Mouse (Mus musculus) G1E-ER4 (cell line): ENCODE measurements around the gene Gys2. TPM values are rescaled to one million over a fixed set of nuclear protein-coding genes. Genes with fewer than 3 reads are reported as not detected.

Experiments
- GATA1 ChIP-seq: IDR thresholded peaks from one replicate; pipeline ENCODE4 v1.8.0; 2012; ENCODE audit warnings: low read length, inconsistent platforms
- polyA plus RNA-seq: library from polyadenylated mRNA; stranded (reverse); fragments of >175 nt; gene quantifications from 2 replicates; pipeline ENCODE4 v1.2.3, GENCODE M21; 2012

Gys2 gene
- polyA plus RNA-seq, 1 experiment: not detected

DNA sequence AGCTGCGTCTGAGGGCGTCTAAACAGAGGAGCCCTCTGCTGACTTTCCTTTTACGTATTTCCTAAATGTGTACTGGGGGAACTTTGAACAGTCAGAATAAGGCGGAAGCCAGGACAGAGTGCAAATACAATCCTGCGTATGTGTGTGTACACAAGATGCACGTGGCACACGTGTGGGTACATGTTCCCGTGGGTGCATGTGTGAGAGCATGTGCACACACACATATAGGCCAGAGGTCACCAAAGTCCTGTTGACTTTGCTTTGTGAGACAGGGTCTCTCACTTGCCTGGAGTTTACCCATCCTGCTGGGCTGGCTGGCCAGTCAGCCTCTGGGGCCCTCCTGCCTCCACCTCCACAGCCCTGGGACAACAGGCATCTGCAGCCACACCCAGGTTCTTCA, 1.8 kb downstream of the Gys2 start:
- TF ChIP-seq GATA1: no peak

DNA sequence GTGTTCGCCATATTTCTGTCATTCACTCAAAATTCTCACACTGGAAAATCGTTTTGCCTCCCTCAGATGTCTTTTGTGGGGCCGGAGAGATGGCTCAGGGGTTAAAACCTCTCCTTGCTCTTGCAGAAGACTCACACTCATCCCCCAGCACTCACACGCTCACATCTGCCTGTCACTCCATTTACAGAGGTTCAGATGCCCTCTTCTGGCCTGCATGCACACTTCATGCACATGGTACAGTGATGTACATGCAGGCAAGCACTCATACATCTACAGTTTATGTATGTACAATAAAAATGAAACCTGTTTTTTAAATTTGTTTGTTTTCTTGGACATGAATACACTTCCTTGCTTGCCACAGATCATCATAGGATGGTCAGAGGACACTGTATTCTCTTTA, 3.3 kb downstream of the Gys2 start:
- TF ChIP-seq GATA1: no peak

DNA sequence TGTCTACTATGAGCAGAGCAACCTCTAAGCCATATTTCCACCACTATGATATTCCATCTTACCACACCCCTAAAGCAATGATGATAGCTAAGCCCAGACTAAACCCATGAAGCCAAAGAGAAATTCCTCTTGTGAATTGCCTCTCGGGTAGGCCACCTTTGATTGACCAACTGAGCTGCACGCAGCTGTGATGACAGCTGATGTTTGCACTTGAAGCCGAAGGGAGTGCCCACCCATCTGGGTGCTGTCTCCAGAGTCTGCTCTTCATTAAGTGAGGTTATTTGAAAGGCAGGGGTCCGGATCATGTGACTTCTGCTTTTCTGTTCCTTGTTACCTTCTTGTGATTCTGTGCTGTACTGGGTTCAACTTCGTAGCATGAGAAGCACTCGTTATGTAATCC, 10.7 kb downstream of the Gys2 start:
- no peak for TF ChIP-seq GATA1

DNA sequence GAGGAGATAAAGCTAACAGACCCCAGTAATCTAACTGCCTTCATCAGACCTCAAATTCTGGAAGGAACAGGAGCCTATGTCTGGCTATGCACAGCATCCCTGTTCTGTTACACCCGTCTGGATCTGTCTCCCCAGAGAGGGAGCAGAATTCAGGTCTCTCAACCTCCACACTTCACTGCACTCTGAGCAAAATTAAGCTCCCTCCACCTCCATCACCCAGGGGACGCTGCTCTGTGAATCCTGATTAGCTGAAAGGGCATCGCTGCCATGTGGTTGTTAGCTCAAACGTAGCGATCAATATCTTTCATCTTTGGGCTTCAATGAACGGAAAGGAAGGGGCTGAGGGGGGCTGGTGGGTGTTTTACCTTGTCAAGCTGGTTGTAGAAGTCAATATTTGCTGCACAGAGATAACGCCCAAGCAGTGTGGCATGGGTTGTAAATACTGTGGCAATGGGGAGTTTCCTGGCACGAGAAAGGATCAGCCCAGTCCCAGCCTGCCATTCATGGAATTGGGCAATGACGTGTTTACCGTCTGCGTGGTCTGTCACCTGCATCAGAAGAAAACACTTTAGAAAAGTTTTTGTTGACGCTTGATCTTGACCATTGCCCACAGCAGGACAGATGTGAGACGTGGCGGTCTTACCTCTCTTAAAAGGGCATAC, 13.8 kb downstream of the Gys2 start:
- no peak for TF ChIP-seq GATA1

DNA sequence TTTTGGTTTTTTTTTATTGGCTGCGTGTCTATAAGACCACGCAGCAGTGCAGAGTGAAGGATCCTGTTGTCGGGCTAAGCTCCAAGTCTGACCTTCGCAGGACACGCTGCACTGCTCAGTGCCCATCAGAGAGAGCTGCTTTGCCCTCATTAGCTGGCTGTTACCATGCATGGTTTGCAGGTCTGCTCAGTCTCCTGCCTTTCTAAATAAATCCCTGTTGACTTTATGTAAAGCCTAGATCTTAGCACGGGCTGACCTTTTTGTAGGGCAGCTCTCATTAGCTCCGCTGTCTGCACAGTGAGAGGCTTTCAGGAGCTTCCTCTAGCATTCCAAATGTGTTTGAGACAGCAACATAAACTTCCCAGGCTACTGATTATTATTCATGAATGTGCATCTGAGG, 14.9 kb downstream of the Gys2 start:
- no peak for TF ChIP-seq GATA1

DNA sequence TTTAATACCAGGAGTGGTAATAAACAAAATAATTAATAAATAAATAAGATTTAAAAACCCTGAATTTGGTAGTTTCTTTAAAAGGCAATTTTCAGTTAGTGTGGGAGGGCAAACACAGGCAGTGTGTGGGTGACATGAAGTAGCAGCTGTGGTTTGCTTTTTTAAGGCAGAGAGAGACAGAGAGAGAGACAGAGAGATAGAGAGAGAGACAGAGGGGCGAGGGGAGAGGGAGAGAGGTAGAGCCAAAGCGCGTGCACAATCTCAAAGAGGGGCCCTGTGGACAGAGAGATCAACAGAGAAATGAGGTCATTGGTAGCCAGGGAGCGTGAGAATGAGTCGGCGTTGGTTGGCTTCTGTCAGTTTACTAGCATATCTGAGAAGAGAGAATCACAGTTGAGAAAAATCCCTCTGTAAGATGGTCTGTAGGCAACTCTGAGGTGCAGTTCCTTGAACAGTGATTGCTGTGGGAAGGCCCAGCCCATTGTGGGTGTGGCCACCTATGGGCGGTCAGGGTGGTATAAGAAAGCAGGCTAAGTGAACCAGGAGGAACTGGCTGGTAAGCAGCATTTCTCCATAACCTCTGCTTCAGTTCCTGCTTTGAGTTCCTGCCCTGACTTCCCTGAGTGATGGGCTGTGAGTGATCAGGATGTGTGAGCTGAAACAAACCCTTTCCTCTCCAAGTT, 17.5 kb downstream of the Gys2 start:
- TF ChIP-seq GATA1: no peak

DNA sequence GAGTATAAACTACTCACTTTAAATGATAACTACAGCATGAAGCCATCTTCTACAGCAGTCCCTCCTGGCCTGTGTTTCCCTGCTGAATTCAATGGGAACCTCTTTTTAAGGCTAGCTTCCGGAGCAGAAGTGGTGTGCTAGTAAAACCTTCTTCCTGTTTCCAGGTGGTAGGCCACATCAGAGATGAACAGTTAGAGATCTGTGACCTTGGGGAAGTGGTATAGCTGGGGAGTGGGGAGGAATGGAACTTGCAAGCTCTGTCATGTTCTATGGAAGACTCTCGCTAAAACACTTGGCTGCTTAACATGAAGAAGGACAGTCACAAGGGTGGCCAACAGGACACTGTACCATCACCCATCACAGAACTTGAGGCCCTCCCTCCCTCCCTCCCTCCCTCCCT, 19.6 kb downstream of the Gys2 start:
- TF ChIP-seq GATA1: no peak

DNA sequence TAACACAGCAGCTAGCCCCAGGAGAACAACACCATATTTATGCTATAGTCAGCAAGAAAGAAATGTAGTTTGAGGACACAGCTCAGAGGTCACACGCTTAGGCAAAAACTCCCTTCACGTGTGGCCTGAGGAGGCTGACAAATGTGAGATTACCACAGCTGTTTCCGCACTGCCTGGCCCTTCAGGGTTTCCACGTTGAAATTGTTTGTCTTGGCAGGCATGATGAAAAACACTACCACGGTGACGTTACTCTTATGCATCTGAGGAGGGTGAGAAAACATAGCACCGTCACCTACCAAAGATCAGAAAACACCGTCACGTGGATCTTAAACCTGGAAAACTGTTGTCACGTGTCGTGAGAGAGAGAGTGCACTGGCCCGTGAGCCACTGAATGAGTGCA, 21.5 kb downstream of the Gys2 start:
- no peak for TF ChIP-seq GATA1

DNA sequence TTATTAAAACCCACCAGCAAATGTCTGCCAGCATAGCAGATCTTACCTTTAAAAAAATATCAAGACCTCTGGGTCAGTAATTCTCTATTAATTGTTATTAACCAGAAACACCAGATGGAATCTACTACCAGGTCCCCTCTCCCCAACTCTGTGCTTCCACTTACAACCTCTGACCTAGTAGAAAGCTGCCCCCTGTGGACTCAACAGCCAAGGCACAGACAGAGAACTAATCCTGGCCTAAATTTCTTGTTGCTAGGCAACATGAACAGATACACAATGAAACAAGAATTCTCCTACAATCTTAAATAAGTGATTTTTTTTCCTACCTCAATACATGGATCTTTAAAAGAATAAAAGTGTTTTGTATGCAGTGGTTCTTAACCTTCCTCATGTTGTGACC, 43.8 kb downstream of the Gys2 start:
- no peak for TF ChIP-seq GATA1

DNA sequence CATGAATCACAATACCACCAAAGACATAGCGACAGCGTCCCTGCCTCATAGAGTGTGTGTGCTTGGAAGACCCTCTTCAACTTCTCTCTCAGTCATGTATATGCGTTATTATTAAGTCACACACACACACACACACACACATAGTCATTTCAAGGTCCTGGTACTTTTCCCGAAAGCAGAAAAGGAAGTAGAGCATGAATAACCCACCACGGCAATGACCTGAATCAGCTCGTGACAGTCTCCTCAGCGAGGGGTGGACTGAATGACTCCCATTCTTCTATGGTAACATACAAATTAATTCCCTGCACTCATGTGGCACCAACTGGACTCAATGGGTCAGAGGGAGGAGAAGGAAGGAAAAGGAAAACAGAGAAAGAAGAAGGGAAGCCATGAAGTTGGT, 47.9 kb downstream of the Gys2 start:
- no peak for TF ChIP-seq GATA1

DNA sequence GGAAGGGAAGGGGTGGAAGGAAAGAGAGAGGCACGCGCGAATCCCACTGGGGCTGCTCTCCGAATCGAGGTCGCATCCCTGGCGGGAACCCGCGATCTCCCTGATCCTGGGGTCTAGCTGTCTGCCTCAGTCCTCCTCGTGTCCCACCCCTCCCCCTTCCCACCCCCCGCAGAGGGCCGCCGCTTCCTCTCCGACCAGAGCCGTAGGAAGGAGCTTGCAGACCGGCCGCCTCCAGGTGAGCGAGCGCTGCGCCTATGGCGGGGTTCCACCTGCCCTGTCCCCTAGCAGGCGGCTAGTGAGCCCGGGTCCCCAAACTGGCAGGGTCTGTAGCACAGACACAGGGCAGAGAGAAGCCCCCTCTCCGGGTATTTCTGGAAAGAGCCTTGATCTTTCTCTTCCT, 58.3 kb downstream of the Gys2 start:
- no peak for TF ChIP-seq GATA1

DNA sequence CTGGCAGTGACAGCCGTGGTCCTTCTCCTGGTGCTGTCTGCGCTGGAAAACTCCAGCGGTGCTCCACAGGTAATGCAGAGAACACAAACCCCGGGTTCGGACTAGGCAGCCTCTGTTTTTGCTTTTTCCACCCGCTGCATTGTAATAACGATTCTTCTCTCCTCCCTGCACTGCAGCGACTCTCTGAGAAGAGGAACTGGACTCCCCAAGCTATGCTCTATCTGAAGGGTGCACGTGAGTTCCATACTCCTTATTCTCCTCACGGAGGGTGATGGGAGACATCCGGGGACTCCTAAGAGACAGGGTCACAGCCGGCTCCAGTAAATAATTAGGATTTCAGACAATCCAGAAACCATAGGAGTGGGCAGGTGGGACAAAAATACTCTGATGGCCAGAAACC, 59.1 kb downstream of the Gys2 start:
- no peak for TF ChIP-seq GATA1

DNA sequence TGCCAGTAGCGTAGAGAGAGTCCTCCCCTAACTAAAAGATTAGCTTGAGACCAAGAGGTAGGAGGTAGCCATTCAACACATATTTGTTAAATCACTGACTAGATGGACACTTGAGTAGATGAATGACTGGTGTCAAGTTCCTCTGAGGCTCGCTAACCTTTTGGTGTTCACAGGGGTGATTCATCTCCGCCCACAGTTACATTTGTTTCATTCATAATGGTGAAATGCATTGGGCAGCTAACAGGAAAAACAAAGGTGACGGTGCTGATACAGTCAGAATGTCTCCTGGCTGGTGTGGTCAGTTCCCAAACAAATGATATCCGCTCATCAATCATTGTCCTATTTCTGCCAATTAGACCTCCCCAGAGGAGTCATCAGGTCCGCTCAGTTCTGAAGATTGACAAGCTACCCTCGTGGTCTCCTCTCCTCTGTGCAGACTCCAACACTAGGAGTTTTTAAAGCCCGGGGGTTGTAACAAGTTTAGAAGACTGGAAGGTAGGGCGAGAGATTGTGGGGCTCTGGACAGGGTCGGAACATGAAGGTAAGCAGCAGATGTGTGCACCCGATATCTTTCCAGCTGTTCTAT, 59.9 kb downstream of the Gys2 start, which contains the start of gene Spx:
TSS of gene Spx (plus strand) at position 536 of the 586 bp plus-strand sequence.
- TF ChIP-seq GATA1: no peak

DNA sequence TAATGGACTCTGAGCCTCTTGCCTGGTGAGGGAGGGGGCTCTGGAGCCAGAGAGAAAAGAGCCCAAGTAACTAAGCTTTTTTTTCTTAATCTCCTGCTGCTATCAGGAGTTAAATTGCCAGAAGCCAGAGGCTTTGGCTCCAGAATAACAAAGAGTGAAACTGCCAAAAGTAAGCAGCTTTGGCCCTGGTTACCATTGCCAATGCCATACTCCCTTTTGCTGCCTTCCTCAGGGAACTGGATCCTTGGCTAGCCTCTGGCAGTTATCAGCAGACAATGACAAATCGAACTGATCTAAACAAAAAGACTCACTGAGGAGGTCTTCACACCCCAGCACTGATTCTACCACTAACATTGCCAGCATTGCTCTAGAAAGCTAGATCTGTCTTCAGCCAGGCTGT, 61.8 kb downstream of the Gys2 start:
- no peak for TF ChIP-seq GATA1

DNA sequence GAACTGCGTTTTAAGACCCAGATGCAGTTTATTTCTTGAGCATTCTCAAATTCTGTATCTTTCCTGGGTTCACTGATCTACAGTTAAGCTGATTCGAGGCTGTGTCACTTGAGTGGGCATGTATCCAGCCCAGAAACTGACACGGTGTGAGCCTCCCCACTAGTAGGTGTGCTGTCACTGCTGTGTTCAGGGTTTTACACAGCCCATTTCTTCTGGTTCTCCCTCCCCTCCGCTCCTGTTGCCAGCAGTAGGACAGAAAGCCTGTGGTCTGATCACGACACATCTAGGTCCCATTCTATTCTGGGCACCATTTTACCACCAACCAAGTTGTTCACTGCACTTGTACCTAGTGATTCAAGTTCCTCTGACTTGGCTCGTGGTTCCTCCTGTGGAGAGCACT, 77.2 kb downstream of the Gys2 start:
- no peak for TF ChIP-seq GATA1

DNA sequence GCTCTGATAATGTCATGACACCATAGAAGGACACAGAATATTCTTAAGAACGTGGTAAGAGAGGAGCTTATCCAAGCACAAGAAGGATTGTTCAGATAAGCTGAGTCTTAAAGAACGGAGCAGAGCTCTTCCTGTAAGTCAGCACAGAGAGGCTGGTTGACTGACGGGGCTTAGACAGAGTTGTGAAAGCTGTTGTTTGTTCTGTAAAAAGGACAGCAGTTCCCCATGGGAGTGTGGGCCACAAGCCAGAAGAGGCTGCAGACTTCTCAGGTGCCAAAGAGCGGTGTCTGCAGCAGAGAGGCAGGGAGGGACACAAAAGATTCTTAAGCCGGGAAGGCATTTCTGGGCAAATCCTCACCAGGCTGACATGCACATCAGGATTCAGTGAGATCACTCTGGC, 78.2 kb downstream of the Gys2 start:
- TF ChIP-seq GATA1: no peak

DNA sequence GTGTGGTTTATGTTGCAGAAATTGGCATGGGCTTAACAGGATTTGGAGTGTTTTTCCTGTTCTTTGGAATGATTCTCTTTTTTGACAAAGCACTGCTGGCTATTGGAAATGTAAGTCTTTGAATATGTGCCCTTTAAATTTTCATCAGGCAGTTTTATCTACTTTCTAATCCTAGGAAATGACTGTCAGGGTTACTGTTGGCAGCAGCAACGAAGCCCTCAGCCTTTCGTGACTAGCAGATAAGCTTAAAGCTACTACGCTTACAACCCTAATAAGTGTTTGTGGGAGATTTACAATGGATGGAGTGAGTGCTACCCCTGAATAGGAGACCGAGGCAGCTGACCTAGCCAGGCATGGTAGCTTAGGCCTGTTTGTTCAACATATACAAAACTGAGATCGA, 80.6 kb downstream of the Gys2 start:
- no peak for TF ChIP-seq GATA1
